Mouse (Mus musculus): Measurements from ENCODE around the gene Erc2.

DNA sequence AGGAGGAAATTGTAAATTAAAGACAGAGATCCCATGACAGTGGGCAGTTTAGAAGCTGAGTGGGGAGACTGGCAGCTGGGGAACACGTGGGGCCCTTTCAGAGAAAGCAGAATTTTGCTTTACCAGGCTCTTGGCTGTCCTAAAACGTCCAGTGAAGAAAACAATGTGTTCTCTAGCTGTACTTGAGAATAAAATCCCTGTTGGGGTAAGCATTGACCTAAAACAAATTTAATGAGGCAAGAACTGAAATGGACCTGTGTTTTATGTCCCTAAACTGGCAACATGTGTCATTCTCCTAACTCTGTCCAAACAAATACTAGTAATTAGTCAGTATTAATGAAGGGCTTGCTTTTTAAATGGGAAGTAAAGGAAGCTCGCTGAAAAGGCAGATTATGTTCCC, 617.9 kb downstream of the Erc2 start:
- no peak for TF ChIP-seq POLR2A (IDR thresholded peaks at IDR 0.05; ENCODE audit: low read depth, low read length)
- TF ChIP-seq CTCF (IDR thresholded peaks at IDR 0.05; ENCODE audit: extremely low read depth, insufficient read length, insufficient replicate concordance, low read depth, low read length): no peak
